Mouse (Mus musculus): ENCODE results near the gene Dglucy. TPM values are rescaled to one million over a fixed set of nuclear protein-coding genes. Genes with fewer than 3 reads are reported as not detected.
A peak's percentile ranks its signal among the peaks of the same experiment; 100 is the strongest.

Dglucy gene
- polyA plus RNA-seq, 1 experiment, result 7.4 TPM

DNA sequence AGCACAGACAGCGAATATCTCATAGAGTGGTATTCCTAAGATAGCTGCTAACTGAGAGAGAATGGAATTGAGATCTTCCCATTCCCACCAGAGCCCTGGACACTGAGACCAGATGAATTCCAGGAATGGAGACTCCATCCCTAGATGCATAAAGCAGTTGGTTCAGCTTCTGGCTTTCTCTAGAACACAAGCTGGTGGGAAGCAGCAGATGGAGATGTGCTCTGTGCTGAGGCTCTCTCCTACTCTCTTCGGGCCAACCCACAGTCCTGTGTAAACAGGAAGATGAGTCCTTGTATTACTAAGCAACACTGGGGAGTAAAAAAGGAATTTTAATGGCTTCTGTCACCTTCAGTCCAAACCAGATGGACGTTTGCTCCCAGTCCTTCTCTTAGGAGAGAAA is 96.7 kb downstream of the Dglucy start:
- Histone ChIP-seq H3K4me1 (ENCODE audit: control insufficient read depth, insufficient read depth, low read length) (peaks cover 13% of the 10 kb centered on the region), H3K27ac (ENCODE audit: insufficient read depth, low read length) (no peak overlapping the region), H3K4me3 (replicated peaks; ENCODE audit: insufficient read depth, low read depth, low read length) (no peak overlapping the region), H3K27me3 (ENCODE audit: control insufficient read depth, insufficient read depth, low read length) (no peaks in the 10 kb centered on the region)
- 41% methylated on average over 3 of the region's 3 CpGs for WGBS
- no peak for DNase-seq
- TF ChIP-seq POLR2A (IDR thresholded peaks at IDR 0.05; ENCODE audit: borderline replicate concordance, insufficient read depth, low read length), result no peak
- no peak for TF ChIP-seq CTCF (IDR thresholded peaks at IDR 0.05; ENCODE audit: borderline replicate concordance, insufficient read depth, low read depth, low read length)

- TF ChIP-seq POLR2A (IDR thresholded peaks at IDR 0.05; ENCODE audit: borderline replicate concordance, insufficient read depth, low read length), result no peak
- TF ChIP-seq CTCF (IDR thresholded peaks at IDR 0.05; ENCODE audit: borderline replicate concordance, insufficient read depth, low read depth, low read length), result no peak
- no peak overlapping the region for H3K4me3 ChIP-seq (replicated peaks; ENCODE audit: insufficient read depth, low read depth, low read length)
- peaks cover 13% of the 10 kb centered on the region for H3K4me1 ChIP-seq (ENCODE audit: control insufficient read depth, insufficient read depth, low read length)
- H3K27ac ChIP-seq (ENCODE audit: insufficient read depth, low read length), result no peak overlapping the region
- no peak for DNase-seq
- H3K27me3 ChIP-seq (ENCODE audit: control insufficient read depth, insufficient read depth, low read length), result no peaks in the 10 kb centered on the region
- 71% methylated on average over 6 of the region's 6 CpGs for WGBS
Observed at GRCm38 (mm10) chr12:100875960-100876359, 97.1 kb downstream of the Dglucy start.

- Histone ChIP-seq H3K4me3 (replicated peaks; ENCODE audit: insufficient read depth, low read depth, low read length) (no peak overlapping the region), H3K4me1 (ENCODE audit: control insufficient read depth, insufficient read depth, low read length) (peaks cover 13% of the 10 kb centered on the region), H3K27me3 (ENCODE audit: control insufficient read depth, insufficient read depth, low read length) (no peaks in the 10 kb centered on the region), H3K27ac (ENCODE audit: insufficient read depth, low read length) (no peak overlapping the region)
- 58% methylated on average over 6 of the region's 6 CpGs for WGBS
- TF ChIP-seq CTCF (IDR thresholded peaks at IDR 0.05; ENCODE audit: borderline replicate concordance, insufficient read depth, low read depth, low read length) (no peak), POLR2A (IDR thresholded peaks at IDR 0.05; ENCODE audit: borderline replicate concordance, insufficient read depth, low read length) (no peak)
- DNase-seq, result no peak
Observed at GRCm38 (mm10) chr12:100877936-100878335, 99.1 kb downstream of the Dglucy start.

- peaks cover 13% of the 10 kb centered on the region for H3K4me1 ChIP-seq (ENCODE audit: control insufficient read depth, insufficient read depth, low read length)
- 44% methylated on average over 16 of the region's 16 CpGs for WGBS
- no peak for TF ChIP-seq CTCF (IDR thresholded peaks at IDR 0.05; ENCODE audit: borderline replicate concordance, insufficient read depth, low read depth, low read length)
- TF ChIP-seq POLR2A (IDR thresholded peaks at IDR 0.05; ENCODE audit: borderline replicate concordance, insufficient read depth, low read length), result no peak
- H3K27ac ChIP-seq (ENCODE audit: insufficient read depth, low read length), result no peak overlapping the region
- no peak for DNase-seq
- H3K4me3 ChIP-seq (replicated peaks; ENCODE audit: insufficient read depth, low read depth, low read length), result no peak overlapping the region
- H3K27me3 ChIP-seq (ENCODE audit: control insufficient read depth, insufficient read depth, low read length), result no peaks in the 10 kb centered on the region
Observed at GRCm38 (mm10) chr12:100878556-100878955, 99.7 kb downstream of the Dglucy start.

DNA sequence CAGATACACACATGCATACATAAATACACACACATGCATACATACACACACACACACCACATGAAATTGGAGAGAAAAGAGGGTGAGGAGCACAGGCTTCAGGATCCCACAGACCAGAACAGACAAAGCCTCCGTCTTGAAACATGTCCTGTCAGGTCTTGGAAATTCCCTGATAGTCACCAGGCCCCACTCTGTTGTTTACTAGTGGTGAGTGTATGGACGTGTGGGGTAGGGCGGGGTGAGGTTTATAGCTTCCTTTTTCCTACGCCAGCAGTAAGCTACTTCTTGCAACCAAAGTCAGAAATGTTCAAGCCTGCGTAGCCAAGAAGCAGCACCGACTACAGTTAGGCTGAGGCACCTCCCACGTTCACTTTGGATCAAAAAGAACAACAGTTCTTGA is 104.3 kb downstream of the Dglucy start:
- peaks cover 24% of the 10 kb centered on the region for H3K4me1 ChIP-seq (ENCODE audit: control insufficient read depth, insufficient read depth, low read length)
- WGBS, result 92% methylated on average over 7 of the region's 7 CpGs

GRCm38 (mm10) chr12:100885585-100885984 is 106.7 kb downstream of the Dglucy start:
- H3K27me3 ChIP-seq (ENCODE audit: control insufficient read depth, insufficient read depth, low read length), result no peaks in the 10 kb centered on the region
- no peak overlapping the region for H3K4me3 ChIP-seq (replicated peaks; ENCODE audit: insufficient read depth, low read depth, low read length)
- 96% methylated on average over 3 of the region's 3 CpGs for WGBS
- peaks cover 24% of the 10 kb centered on the region for H3K4me1 ChIP-seq (ENCODE audit: control insufficient read depth, insufficient read depth, low read length)
- DNase-seq, result no peak
- H3K27ac ChIP-seq (ENCODE audit: insufficient read depth, low read length), result no peak overlapping the region
- TF ChIP-seq CTCF (IDR thresholded peaks at IDR 0.05; ENCODE audit: borderline replicate concordance, insufficient read depth, low read depth, low read length) (no peak), POLR2A (IDR thresholded peaks at IDR 0.05; ENCODE audit: borderline replicate concordance, insufficient read depth, low read length) (no peak)

More for the DNA sequence above, 104.3 kb downstream of the Dglucy start:
- H3K27ac ChIP-seq (ENCODE audit: insufficient read depth, low read length), result no peak overlapping the region
- H3K4me3 ChIP-seq (replicated peaks; ENCODE audit: insufficient read depth, low read depth, low read length), result no peak overlapping the region
- no peak for TF ChIP-seq CTCF (IDR thresholded peaks at IDR 0.05; ENCODE audit: borderline replicate concordance, insufficient read depth, low read depth, low read length)
- TF ChIP-seq POLR2A (IDR thresholded peaks at IDR 0.05; ENCODE audit: borderline replicate concordance, insufficient read depth, low read length), result no peak
- DNase-seq, result no peak
- H3K27me3 ChIP-seq (ENCODE audit: control insufficient read depth, insufficient read depth, low read length), result no peaks in the 10 kb centered on the region

GRCm38 (mm10) chr12:100886877-100887276 is 108.0 kb downstream of the Dglucy start:
- H3K27ac ChIP-seq (ENCODE audit: insufficient read depth, low read length), result no peak overlapping the region
- TF ChIP-seq POLR2A (IDR thresholded peaks at IDR 0.05; ENCODE audit: borderline replicate concordance, insufficient read depth, low read length), result no peak
- no peak for TF ChIP-seq CTCF (IDR thresholded peaks at IDR 0.05; ENCODE audit: borderline replicate concordance, insufficient read depth, low read depth, low read length)
- H3K4me3 ChIP-seq (replicated peaks; ENCODE audit: insufficient read depth, low read depth, low read length), result no peak overlapping the region
- H3K4me1 ChIP-seq (ENCODE audit: control insufficient read depth, insufficient read depth, low read length), result peaks cover 24% of the 10 kb centered on the region
- DNase-seq, result no peak
- WGBS, result 24% methylated on average over 4 of the region's 4 CpGs
- no peaks in the 10 kb centered on the region for H3K27me3 ChIP-seq (ENCODE audit: control insufficient read depth, insufficient read depth, low read length)

DNA sequence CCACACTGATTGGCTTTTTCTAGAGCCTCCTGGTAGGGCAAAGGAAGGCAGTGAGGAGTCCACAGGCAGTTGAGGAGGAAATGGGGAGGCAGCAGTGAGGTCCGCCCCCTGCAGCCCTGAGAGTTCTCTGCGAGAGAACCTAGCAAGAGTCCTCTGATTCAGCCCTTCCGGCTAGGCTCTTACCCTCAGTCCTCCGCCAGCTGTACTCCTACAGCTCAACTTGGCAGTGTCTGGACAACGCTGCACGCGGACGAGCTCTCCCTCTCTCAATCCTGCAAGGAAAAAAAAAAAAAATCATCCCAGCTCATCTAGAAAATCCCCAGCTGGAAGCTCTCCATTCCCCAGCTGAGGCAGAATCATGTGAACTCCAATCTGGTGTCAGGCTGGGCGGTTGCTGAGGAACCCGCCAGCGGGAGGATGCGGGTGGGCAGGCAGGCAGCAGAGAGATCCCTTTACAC is 109.0 kb downstream of the Dglucy start:
- H3K27ac ChIP-seq (ENCODE audit: insufficient read depth, low read length), result 0 out of 2 replicates have a peak overlapping the region, but pooled peaks have one; percentile 15
- no peak for TF ChIP-seq POLR2A (IDR thresholded peaks at IDR 0.05; ENCODE audit: borderline replicate concordance, insufficient read depth, low read length)
- TF ChIP-seq CTCF (IDR thresholded peaks at IDR 0.05; ENCODE audit: borderline replicate concordance, insufficient read depth, low read depth, low read length), result no peak
- H3K4me1 ChIP-seq (ENCODE audit: control insufficient read depth, insufficient read depth, low read length), result peaks cover 24% of the 10 kb centered on the region
- no peaks in the 10 kb centered on the region for H3K27me3 ChIP-seq (ENCODE audit: control insufficient read depth, insufficient read depth, low read length)
- DNase-seq, result peak; percentile 56 to 70
- no peak overlapping the region for H3K4me3 ChIP-seq (replicated peaks; ENCODE audit: insufficient read depth, low read depth, low read length)
- 13% methylated on average over 12 of the region's 12 CpGs for WGBS

Measured in cerebellum, adult 2 months (tissue).